Mouse (Mus musculus): ENCODE measurements at regions not wholly inside any gene's neighbourhood (a gene's known extent, or its start where the extent isn't known, plus 50 kb on each side); places are given as distances from the start of the nearest gene placed in this dataset.
"Not testable (repeated sequence)": the region's sequence is repeated elsewhere in the genome, so short reads cannot be mapped to it uniquely, and the experiment has no call there.

DNA sequence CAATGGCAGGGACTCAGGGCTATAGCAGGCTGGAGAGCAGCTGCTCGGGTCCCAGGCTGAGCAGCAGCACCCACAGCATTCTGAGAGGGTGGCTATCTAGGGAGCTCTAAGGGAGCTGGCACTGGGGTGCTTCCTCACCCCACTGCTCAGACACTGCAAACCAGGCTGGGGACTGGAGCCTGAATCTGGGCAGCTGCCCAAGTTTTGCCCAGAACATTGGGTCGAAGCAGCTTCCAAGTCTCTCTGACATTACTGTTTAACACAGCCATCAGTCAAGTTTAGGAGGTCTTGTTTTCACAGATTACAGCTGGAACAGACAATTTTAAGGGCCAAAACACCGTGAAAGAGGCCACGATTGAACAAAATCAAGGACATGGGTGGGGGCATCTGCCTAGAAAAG lies 96.1 kb upstream of the Tcerg1l start:
- no peak for DNase-seq

DNA sequence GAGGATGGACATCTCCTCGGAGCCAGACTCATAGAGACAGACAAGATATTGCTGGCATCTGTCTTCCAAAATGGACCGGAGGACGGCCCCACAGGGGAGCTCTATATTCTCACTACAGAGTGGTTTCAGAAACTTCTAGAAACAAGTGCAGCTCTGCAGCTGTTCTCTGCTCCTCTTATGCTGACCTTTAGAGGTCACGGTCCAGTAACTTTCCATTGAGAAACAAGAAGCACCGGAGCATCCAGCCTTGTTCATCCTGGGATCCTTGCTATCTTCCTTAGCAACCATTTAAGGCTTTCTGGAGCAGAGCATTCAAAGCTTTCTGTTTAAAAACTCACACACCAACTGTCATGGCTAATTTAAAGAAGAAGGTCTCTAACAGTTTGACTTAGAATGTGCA lies 94.7 kb upstream of the Tcerg1l start:
- no peak for DNase-seq

DNA sequence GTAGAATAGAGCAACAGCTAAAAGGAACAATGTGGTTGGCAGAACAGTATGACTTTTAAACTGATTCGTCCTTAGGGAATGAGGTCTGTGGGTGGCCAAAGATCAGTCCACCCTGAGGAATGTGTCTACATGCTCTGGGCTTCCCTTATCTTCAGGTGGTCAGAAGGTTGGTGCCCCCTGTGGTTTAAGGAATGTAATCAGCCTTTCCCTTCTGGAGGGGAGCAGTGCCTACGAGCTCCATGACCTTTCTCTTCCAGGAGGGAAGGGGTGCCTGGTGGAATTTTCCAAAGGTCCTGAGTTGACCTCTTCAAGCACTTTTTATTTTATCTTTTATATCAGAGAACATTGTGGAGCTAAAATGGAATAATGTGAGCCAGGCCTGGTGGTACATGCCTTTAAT lies 91.9 kb upstream of the Tcerg1l start:
- DNase-seq, result no peak

DNA sequence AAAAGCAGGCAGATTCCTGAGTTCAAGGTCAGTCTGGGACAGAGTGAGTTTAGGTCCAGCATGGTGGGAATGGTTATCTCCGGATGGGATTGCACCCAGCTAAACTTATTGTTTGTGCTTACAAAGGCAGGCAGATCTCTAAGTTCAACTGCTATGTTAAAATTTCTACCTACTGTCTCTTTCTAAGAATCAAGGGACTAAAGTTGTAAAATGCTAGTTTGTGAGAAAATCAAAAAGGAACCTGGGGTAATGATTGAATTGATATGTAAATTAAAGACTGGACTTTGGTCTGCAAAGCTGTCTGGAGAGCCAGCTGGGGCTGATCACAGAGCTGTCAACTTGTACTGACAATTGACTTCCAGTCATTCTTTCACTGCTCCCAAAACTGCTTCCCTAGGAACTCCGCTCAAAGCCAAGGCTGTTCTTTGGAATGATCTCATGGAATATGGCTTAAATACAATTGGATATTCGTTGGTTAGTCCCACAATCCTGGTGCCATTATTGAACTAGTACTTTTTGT lies 90.7 kb upstream of the Tcerg1l start:
- DNase-seq, result no peak

DNA sequence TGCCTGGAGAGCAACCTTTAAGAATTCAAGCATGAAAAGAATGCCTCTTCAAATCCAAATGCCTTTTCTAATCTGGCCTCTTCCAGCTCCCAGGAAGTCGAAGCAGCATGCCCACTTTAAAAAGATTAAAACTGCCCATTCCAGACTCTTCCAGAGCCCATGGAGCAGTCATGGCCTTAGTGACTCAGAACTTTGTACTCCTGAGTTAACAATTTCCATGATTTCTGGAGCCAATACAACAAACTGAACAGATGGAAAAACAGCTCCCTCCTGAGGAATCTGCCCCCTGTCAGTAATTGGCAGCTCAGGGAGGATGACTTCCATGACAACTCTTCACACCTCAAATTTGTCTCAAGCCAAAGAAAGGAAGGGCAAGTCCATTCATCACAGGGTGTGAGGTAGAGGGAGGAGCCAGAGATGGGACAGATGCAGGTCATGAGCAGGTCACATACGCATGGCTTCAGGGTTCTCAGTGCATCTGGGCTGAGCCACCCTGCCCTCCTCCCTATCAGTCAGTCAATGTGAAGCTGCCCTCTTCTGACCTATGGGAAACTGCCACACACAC lies 75.4 kb upstream of the Tcerg1l start:
- DNase-seq, result no peak

DNA sequence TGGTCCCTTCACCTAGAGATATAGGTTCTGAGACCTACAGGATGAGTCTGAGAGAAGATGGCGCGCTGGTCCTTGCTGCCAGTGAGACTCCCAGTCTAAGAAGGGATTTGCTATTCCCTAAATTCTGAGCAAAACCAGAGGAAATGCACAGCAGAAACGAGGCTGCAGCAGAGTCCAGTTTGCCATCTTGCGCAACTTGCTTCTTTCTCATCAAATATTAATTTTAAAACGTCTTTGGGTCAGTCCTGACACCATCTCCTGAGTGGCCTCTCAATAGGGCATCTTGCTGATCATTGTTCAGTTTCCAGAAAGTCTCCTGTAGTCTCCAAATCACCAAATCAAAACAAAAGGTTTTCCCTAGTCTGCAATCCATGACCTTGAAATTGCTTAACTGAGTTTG lies 74.8 kb upstream of the Tcerg1l start:
- no peak for DNase-seq

DNA sequence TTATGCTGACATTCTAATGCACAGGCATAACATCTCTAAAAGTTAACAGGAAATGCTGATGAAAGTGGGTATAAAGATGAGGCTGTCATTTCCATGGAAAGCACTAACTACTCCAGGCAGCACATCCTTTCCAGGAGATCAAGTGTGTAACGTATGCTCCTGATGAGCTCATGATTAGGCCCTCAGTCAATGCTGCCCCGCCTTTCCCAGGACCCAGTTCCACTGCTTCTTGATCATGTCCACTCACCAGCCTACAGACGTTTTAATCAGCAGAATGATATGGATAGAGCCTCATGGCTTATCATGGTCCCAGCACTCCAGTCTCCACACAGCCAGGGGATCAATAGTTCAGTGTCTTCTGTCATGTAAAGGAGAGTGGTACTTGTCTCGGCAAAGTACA lies 71.7 kb upstream of the Tcerg1l start:
- DNase-seq, result no peak

DNA sequence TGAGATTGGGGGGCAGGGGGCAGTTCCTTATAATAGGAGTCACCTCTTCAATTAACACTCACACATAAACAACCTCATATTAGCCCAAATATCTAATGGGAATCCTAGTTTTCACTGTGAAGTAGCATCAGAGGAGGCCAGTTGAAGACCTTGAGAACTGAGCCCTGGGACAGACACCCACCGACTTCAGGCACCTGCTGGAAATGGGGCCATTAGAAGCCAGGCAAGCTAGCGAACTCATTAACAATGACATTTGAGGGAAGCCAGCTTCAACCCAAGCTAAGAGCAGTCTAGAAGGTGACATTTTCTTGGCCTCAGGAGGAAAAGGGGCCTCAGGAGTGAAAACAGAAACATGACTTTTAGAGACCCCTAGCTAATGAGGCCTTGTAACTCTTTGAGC lies 70.9 kb upstream of the Tcerg1l start:
- DNase-seq, result no peak

DNA sequence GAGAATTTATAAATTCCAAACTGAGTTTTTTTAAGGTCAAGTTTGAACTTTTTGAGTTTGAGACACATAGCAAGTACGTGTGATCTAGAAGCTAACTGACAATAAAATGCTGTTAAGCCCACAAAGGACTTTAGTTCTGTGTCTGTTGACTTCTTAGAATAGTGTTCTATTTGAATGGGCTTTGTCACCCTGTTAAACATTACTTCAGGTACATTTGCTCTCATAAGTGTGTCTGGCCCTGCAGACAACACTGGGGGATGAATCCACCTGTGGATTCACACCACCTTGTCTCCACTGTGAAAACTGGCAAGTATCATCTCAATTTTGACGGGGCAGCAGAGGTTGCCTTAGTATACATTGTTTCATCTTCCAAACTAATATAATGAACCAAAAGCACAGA lies 70.5 kb upstream of the Tcerg1l start:
- no peak for DNase-seq

DNA sequence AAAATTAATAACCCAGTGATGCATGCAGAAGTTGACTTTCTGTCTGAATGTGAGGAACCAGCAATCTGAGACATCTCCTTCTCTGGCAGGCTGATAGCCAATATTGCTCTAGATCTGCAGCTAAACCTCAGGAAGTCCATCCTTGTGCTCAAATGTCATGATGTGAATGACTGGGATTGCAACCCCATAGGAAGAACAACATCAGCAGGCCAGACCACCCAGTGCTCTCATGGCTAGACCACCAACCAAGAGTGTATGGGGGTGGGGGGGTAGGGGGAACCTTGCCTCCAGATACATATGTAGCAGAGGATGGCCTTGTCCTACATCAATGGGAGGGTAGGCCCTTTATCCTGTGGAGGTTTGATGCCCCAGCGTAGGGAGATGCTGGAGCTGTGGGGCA lies 69.9 kb upstream of the Tcerg1l start:
- DNase-seq, result no peak

DNA sequence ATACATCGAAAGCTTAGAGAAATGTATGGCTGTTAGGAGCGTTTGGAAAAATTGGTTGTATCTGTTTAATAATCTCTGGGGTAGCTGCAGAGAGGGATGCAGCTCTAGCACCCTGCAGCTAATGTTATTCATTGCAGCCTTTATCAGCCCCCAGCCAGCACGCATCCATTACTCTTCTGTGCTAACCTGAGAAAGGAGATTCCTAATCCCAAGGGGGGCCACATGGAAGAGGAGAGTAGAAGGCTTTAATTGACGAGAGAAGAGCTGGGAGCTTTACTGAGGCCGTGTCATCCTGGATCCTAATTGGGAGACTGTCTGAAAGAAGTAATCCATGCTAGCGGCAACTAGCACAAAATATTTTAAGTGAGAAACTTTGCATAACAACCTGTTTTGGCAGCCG lies 60.4 kb upstream of the Tcerg1l start:
- DNase-seq, result no peak

DNA sequence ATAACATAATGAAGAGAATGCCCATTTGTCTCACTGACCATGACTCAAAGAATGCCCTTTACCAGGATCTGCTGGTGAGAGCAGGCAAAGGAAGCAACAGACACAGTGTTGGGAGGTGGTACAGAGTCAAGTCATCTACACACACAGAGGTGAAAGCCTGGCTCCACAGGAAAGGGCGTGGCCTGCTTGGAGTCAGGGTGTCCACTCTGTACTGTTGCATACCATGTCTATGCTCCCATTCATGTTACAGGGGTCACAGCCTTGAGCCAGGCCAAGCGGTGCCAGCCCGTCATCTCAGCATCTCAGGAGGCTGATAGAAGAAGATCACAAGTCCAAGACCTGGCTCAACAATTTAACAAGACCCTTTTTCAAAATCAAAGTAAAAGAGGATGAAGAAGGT lies 57.8 kb upstream of the Tcerg1l start:
- DNase-seq, result no peak

DNA sequence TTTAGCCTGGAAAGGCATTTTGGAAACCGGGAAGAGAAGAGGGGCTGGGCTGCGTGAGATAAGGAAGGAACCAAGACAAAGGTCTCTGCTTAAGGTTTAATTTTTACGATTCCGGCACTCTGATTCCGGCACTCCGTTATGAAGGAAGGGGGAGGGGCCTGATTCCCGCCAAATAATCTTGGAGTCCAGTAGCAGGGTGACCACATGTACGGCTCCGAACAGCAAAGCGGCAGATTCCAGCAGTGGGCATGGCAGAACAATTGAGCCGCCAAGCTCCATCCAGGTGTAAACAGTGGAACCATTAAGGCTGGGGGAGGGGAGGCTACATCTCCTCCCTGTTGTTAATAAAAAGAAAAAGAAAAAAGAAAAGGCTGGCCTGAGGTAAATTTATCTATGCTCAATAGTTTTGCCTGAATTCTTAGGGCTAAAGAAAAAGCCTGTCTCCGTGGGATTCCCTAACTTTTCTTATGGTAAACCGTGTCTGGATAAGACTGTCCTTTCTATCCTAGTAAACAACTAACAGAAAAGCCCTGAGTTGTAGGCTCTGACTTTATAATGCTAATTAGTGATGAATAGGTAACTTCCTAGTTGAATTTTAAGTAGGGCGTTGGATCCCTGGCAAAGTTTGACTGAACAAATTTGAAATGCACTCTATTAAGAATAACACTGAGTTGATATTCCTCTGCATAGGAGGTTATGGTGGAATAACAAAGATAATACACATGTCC lies 57.1 kb upstream of the Tcerg1l start:
- not testable (repeated sequence) for DNase-seq

DNA sequence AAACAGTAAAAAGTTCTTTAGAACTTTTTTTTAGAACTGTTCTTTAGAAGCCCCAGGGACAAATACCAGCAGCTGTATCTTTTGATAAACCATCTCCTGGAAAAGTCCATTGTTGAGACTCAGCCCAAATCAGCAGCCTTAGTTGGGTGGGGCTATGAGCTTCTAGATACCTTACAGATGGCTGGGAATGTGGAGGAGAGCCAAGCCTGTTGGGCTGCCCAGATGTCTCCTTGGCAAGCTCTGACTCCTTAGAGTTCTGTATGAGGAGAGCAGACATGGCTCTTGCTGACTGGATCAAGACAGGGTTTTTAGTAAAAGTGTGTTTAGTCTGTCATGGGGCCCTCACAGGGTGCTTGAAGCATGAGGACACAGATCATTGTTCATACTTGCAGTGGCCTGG lies 53.8 kb upstream of the Tcerg1l start:
- peak; percentile 26 to 48 for DNase-seq

DNA sequence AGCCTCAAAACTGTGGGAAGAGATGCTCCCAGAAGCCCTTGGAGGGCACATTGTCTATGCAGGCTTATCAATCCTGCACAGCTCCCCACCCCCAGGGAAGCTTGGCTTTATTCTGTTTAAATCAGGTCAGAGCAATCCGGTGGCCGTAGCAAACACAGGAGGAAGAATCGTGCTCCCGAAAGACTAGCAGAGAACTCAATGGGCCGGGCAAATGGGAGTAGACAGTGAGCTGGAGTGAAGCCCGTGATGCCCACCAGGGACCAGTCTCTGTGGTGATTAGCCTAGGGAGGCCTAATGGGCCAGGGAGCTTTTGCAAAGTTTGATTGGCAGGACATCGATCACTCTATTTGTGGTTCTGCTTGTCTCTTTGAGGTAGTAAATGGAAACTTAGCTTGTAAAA lies 51.0 kb upstream of the Tcerg1l start:
- no peak for DNase-seq
